Mouse (Mus musculus): Measurements from ENCODE around the gene Dpysl5. TPM values are rescaled to one million over a fixed set of nuclear protein-coding genes. Genes with fewer than 3 reads are reported as not detected.
A peak's percentile ranks its signal among the peaks of the same experiment; 100 is the strongest.
"Not testable (repeated sequence)": the region's sequence is repeated elsewhere in the genome, so short reads cannot be mapped to it uniquely, and the experiment has no call there.

Gene Dpysl5
- polyA plus RNA-seq, 1 experiment from 2014 or later, result 0.20 TPM

- ATAC-seq; H3K27me3 ChIP-seq (replicated peaks): not testable (repeated sequence)
- 89% methylated on average over 3 of the region's 3 CpGs for WGBS (ENCODE audit: insufficient replicate concordance)
These were observed 33.3 kb upstream of the Dpysl5 start for GRCm38 (mm10) chr5:30678069-30678468.

DNA sequence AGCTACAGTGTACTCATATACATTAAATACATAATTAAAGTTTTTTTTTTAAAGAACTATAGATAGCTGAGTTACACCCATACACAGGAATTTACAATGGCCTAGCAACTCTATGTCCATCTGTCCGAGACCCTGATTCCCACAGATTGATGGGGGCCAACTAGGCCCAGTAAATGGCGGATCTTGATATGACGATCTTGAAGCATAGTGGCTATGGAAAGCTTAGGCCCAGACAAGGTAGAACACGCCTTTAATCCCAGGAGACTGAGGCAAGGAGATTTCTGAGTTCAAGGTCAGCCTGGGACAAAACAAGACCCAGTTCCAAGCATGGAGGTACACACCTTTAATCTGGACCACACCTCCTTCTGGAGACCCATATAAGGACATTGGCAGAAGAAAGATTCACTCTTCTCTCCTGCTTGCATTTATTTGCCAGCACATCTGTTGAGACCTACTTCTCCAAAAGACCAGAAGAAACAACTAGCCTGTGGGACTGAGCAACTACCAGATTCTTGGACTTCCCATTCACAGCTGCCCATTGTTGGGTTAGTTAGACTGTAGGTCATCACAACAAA, 32.6 kb upstream of the Dpysl5 start:
- no peaks in the 10 kb centered on the region for H3K9me3 ChIP-seq (replicated peaks)
- no peak for ATAC-seq
- WGBS (ENCODE audit: insufficient replicate concordance), result 80% methylated on average over 4 of the region's 4 CpGs
- H3K4me3 ChIP-seq, result no peak overlapping the region
- H3K27ac ChIP-seq, result no peak overlapping the region
- H3K4me1 ChIP-seq, result no peaks in the 10 kb centered on the region
- peaks cover 45% of the 10 kb centered on the region for H3K36me3 ChIP-seq
- H3K27me3 ChIP-seq (replicated peaks), result no peaks in the 10 kb centered on the region
- no peak overlapping the region for H3K9ac ChIP-seq
- no peak overlapping the region for H3K4me2 ChIP-seq

More at GRCm38 (mm10) chr5:30678069-30678468, 33.3 kb upstream of the Dpysl5 start:
- H3K4me3 ChIP-seq; H3K4me2 ChIP-seq; H3K4me1 ChIP-seq; H3K9ac ChIP-seq; H3K9me3 ChIP-seq (replicated peaks); H3K27ac ChIP-seq: not testable (repeated sequence)
- peaks cover 52% of the 10 kb centered on the region for H3K36me3 ChIP-seq

DNA sequence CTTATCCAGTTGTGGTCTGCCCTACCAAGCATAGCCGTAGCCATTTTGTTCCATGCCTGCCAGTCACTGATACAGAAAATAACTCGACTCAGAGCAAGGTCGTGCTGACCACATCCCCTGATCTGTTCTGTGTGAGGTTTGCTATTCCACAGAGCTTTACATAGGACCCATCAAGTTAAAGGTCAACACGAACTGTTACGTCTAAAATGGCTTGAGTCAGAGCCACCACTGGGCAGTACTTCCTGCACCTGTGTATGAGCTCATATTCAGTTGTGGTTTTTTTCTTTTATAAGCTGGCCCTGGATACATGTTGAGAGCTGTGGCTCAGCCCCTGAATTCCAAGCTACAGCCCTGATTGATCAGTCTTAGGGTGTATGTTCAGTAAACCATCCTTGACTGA, 31.8 kb upstream of the Dpysl5 start:
- Histone ChIP-seq H3K9me3 (replicated peaks) (no peaks in the 10 kb centered on the region), H3K4me3 (no peak overlapping the region)
- WGBS (ENCODE audit: insufficient replicate concordance), result 42% methylated on average over 5 of the region's 5 CpGs

DNA sequence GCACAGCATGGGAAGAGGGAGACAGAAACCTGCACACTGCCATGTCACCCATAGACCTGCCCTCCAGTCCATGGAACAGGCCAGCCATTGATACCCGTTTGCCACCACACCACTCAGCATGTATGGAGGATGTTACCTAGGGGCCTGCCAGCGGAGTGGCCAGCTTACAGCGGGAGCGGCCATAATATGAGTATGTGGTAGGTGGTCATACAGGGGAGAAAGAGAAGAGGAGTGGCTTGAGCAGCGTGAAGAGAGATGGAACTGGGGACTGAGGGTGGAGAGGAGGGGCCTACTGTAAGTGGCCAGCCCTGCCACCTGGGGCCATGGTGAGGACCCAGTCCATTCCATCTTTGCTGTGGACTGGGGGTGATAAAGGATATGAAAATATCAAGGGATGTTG, 29.4 kb upstream of the Dpysl5 start:
- Histone ChIP-seq H3K27me3 (replicated peaks) (no peaks in the 10 kb centered on the region), H3K9me3 (replicated peaks) (no peaks in the 10 kb centered on the region), H3K9ac (no peak overlapping the region), H3K4me2 (no peak overlapping the region), H3K4me3 (no peak overlapping the region), H3K4me1 (no peaks in the 10 kb centered on the region), H3K27ac (no peak overlapping the region), H3K36me3 (peaks cover 14% of the 10 kb centered on the region)
- WGBS (ENCODE audit: insufficient replicate concordance), result 72% methylated on average over 5 of the region's 5 CpGs
- no peak for ATAC-seq

More for the DNA sequence above, 31.8 kb upstream of the Dpysl5 start:
- no peaks in the 10 kb centered on the region for H3K27me3 ChIP-seq (replicated peaks)
- no peak overlapping the region for H3K4me2 ChIP-seq
- no peak overlapping the region for H3K9ac ChIP-seq
- peaks cover 37% of the 10 kb centered on the region for H3K36me3 ChIP-seq
- no peaks in the 10 kb centered on the region for H3K4me1 ChIP-seq
- H3K27ac ChIP-seq, result no peak overlapping the region
- no peak for ATAC-seq

DNA sequence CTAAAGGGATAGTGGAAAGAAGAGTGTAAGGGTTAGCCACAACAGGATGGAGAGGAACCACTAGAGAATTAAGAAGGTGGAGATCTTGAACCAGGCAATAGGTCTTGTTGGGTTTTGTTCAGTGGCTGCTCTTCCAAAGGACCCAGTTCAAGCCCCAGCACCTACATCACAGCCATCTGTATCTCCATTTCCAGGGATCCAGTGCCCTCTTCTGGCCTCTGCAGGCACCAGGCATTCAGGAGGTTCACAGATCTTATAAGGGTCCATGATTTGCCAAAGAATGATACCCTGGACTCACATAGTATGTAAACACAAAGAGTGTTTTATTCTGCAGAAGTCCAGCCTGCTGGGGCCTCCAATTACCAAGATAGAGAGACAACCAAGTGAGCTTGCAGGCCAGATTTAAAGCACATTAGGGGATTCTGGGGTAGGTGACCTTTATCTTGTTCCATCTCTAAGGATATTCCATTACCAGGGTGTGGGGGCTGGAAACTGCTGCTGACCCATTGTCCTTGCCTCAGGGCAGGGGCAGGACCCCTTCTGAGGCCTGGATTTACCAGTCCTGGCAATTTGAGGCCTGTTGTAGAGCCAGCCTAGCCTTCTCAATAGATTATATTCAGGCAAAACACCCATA, 28.3 kb upstream of the Dpysl5 start:
- no peak overlapping the region for H3K4me2 ChIP-seq
- ATAC-seq, result no peak
- no peak overlapping the region for H3K27ac ChIP-seq
- no peaks in the 10 kb centered on the region for H3K27me3 ChIP-seq (replicated peaks)
- H3K9ac ChIP-seq, result no peak overlapping the region
- peaks cover 4% of the 10 kb centered on the region; the same call in 1 of the 2 replicates for H3K36me3 ChIP-seq
- no peaks in the 10 kb centered on the region for H3K4me1 ChIP-seq
- no peak overlapping the region for H3K4me3 ChIP-seq
- no peaks in the 10 kb centered on the region for H3K9me3 ChIP-seq (replicated peaks)

- ATAC-seq, result no peak
- no peaks in the 10 kb centered on the region for H3K4me1 ChIP-seq
- 62% methylated on average over 3 of the region's 3 CpGs for WGBS (ENCODE audit: insufficient replicate concordance)
- no peak overlapping the region for H3K27ac ChIP-seq
- H3K27me3 ChIP-seq (replicated peaks), result no peaks in the 10 kb centered on the region
- no peak overlapping the region for H3K4me2 ChIP-seq
- H3K36me3 ChIP-seq, result 0 out of 2 replicates have a peak, but pooled peaks cover under 1% of the 10 kb centered on the region
- H3K9me3 ChIP-seq (replicated peaks), result no peaks in the 10 kb centered on the region
- H3K4me3 ChIP-seq, result no peak overlapping the region
- no peak overlapping the region for H3K9ac ChIP-seq
These were observed 27.4 kb upstream of the Dpysl5 start for GRCm38 (mm10) chr5:30683993-30684392.

GRCm38 (mm10) chr5:30686781-30687180, 24.6 kb upstream of the Dpysl5 start:
- ATAC-seq, result no peak
- H3K27ac ChIP-seq, result no peak overlapping the region
- no peaks in the 10 kb centered on the region for H3K27me3 ChIP-seq (replicated peaks)
- H3K4me2 ChIP-seq, result no peak overlapping the region
- WGBS (ENCODE audit: insufficient replicate concordance), result 41% methylated on average over 3 of the region's 3 CpGs
- no peak overlapping the region for H3K9ac ChIP-seq
- H3K36me3 ChIP-seq, result no peaks in the 10 kb centered on the region
- H3K4me1 ChIP-seq, result no peaks in the 10 kb centered on the region
- no peak overlapping the region for H3K4me3 ChIP-seq
- no peaks in the 10 kb centered on the region for H3K9me3 ChIP-seq (replicated peaks)

DNA sequence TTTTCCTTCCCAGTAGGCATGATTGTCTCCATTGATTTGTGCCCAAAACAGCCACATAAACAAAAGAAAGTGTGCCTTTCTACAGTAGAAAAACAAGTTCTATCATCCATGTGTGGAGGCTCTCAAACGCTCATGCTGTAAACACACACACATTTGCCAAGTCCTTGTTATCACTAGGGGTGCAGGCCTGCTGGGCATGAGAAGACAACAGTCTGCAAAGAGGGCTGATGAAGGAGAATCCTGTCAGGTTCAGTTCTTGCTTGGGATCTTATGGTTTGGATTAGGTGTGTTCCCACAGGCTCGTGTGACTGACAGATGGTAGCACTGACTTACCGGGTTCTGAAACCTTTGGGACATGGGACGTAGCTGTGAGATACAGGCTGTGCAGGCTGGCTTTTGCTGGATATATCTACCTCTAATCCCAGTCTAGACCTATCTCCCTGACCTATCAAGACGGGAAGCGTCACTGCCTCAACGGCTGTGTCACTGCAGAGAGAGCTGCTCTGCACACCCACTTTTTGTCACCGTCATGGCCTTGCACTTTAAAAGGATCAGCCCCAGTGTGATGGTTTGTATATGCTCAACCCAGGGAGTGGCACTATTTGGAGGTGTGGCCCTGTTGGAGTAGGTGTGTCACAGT, 10.9 kb upstream of the Dpysl5 start:
- H3K4me3 ChIP-seq, result no peak overlapping the region
- H3K27me3 ChIP-seq (replicated peaks), result peaks cover 16% of the 10 kb centered on the region
- WGBS (ENCODE audit: insufficient replicate concordance), result 42% methylated on average over 8 of the region's 8 CpGs
- no peaks in the 10 kb centered on the region for H3K9me3 ChIP-seq (replicated peaks)
- H3K27ac ChIP-seq, result no peak overlapping the region
- no peak overlapping the region for H3K4me2 ChIP-seq
- peaks cover 14% of the 10 kb centered on the region for H3K4me1 ChIP-seq
- H3K9ac ChIP-seq, result no peak overlapping the region
- H3K36me3 ChIP-seq, result no peaks in the 10 kb centered on the region
- peak; percentile 42; the same call in 1 of the 2 replicates for ATAC-seq

GRCm38 (mm10) chr5:30701373-30701772, 10.0 kb upstream of the Dpysl5 start:
- 36% methylated on average over 4 of the region's 4 CpGs for WGBS (ENCODE audit: insufficient replicate concordance)
- H3K9ac ChIP-seq; H3K36me3 ChIP-seq; H3K4me3 ChIP-seq; H3K27ac ChIP-seq; H3K4me2 ChIP-seq; H3K9me3 ChIP-seq (replicated peaks); ATAC-seq: not testable (repeated sequence)
- peaks cover 19% of the 10 kb centered on the region for H3K27me3 ChIP-seq (replicated peaks)
- H3K4me1 ChIP-seq, result peaks cover 14% of the 10 kb centered on the region

- 54% methylated on average over 3 of the region's 3 CpGs for WGBS (ENCODE audit: insufficient replicate concordance)
- no peaks in the 10 kb centered on the region for H3K36me3 ChIP-seq
These were observed 9.5 kb upstream of the Dpysl5 start for GRCm38 (mm10) chr5:30701866-30702265.

DNA sequence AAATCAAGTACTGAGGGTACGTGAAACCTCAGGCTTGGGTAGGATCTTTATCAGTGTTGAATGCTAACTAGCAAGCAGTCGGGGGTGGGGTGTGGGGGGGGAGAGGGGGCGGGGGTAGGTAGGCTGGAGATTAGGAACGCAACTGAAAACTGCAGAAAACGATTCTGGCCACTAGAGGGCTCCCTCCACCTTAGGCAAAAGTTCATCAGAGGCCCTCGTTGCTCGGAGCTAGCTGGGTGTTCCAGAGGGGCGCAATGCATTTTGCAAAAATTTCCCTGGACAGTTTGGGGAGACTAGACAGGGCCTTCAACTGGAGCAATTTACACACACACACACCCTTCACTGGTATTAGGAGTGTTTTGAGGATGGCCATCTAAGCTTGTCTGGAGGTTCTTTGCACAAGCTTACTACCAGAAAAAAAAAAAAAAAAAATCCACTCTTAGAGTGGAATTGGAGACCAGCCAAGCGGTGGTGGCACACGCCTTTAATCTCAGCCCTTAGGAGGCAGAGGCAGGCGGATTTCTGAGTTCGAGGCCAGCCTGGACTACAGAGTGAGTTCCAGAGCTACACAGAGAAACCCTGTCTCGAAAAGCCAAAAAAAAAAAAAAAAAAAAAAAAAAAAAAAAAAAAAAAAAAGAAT, 1.5 kb upstream of the Dpysl5 start:
- Histone ChIP-seq H3K27ac (no peak overlapping the region), H3K4me3 (no peak overlapping the region), H3K27me3 (replicated peaks) (peaks cover 94% of the 10 kb centered on the region), H3K36me3 (no peaks in the 10 kb centered on the region), H3K4me2 (no peak overlapping the region), H3K9me3 (replicated peaks) (no peaks in the 10 kb centered on the region), H3K4me1 (peaks cover 30% of the 10 kb centered on the region), H3K9ac (no peak overlapping the region)
- 11% methylated on average over 13 of the region's 13 CpGs for WGBS (ENCODE audit: insufficient replicate concordance)
- no peak for ATAC-seq

More at GRCm38 (mm10) chr5:30701866-30702265, 9.5 kb upstream of the Dpysl5 start:
- Histone ChIP-seq H3K9me3 (replicated peaks) (no peaks in the 10 kb centered on the region), H3K4me2 (no peak overlapping the region), H3K4me1 (peaks cover 14% of the 10 kb centered on the region), H3K27ac (no peak overlapping the region), H3K27me3 (replicated peaks) (peaks cover 24% of the 10 kb centered on the region), H3K4me3 (no peak overlapping the region), H3K9ac (no peak overlapping the region)
- ATAC-seq, result no peak

- Histone ChIP-seq H3K27ac (no peak overlapping the region), H3K9me3 (replicated peaks) (no peaks in the 10 kb centered on the region), H3K27me3 (replicated peaks) (peaks cover 98% of the 10 kb centered on the region), H3K4me2 (no peak overlapping the region), H3K4me3 (no peak overlapping the region), H3K4me1 (peaks cover 30% of the 10 kb centered on the region), H3K9ac (no peak overlapping the region), H3K36me3 (no peaks in the 10 kb centered on the region)
- ATAC-seq, result no peak
- 20% methylated on average over 8 of the region's 8 CpGs for WGBS (ENCODE audit: insufficient replicate concordance)
These were observed 878 bp upstream of the Dpysl5 start for GRCm38 (mm10) chr5:30710486-30710885.

Data from liver, embryonic 12.5 days (tissue).